Mouse (Mus musculus) myocyte (in vitro differentiated cells): Measurements from ENCODE around the gene Wdr35. TPM values are rescaled to one million over a fixed set of nuclear protein-coding genes. Genes with fewer than 3 reads are reported as not detected.

ENCODE experiments used
- H3K27me3 ChIP-seq: one replicate; pipeline ENCODE4 v1.6.1; 2011; ENCODE audit not compliant: control insufficient read depth, insufficient read depth, insufficient read length
- H3K36me3 ChIP-seq: one replicate; pipeline ENCODE4 v1.6.1; 2011; ENCODE audit not compliant: control insufficient read depth, insufficient read depth
- H3K4me2 ChIP-seq: one replicate; pipeline ENCODE4 v1.6.1; 2011; ENCODE audit warnings: low read depth, control low read depth
- H3K4me3 ChIP-seq: one replicate; pipeline ENCODE4 v1.5.1; 2011; ENCODE audit warnings: mild to moderate bottlenecking, control low read depth, moderate library complexity
- H3K79me2 ChIP-seq: one replicate; pipeline ENCODE4 v1.6.1; 2011; ENCODE audit not compliant: control insufficient read depth, insufficient read depth
- H3ac ChIP-seq: one replicate; pipeline ENCODE4 v1.6.1; 2011; ENCODE audit not compliant: control insufficient read depth, insufficient read length
- CEBPB ChIP-seq: IDR thresholded peaks from 2 replicates; pipeline ENCODE4 v1.6.1; 2011; ENCODE audit warnings: mild to moderate bottlenecking, moderate library complexity; ENCODE audit not compliant: poor library complexity, insufficient read depth, severe bottlenecking
- E2F4 ChIP-seq: IDR thresholded peaks from one replicate; pipeline ENCODE4 v1.6.1; 2011; ENCODE audit warnings: mild to moderate bottlenecking, control low read depth, moderate library complexity; ENCODE audit not compliant: insufficient read depth
- MAX ChIP-seq: IDR thresholded peaks from one replicate; pipeline ENCODE4 v1.6.1; 2011; ENCODE audit warnings: low read depth, mild to moderate bottlenecking, control low read depth
- MYOD1 ChIP-seq, 3 experiments: IDR thresholded peaks; one replicate each; pipeline ENCODE4 v1.6.1; 2011; ENCODE audit warnings: control low read depth in 2 of 3, low read depth in 2 of 3, mild to moderate bottlenecking in 2 of 3, moderate library complexity in 1 of 3; ENCODE audit not compliant: insufficient read length in 2 of 3, control insufficient read depth in 1 of 3
- MYOG ChIP-seq, 3 experiments: IDR thresholded peaks; one replicate each; pipeline ENCODE4 v1.6.1; 2011; ENCODE audit warnings: control low read depth in 2 of 3, low read depth in 2 of 3, mild to moderate bottlenecking in 2 of 3; ENCODE audit not compliant: insufficient read length in 2 of 3, control insufficient read depth in 1 of 3, insufficient read depth in 1 of 3
- POLR2A ChIP-seq: IDR thresholded peaks from one replicate; pipeline ENCODE4 v1.6.1; 2011; ENCODE audit warnings: low read depth, mild to moderate bottlenecking, control low read depth, moderate library complexity; ENCODE audit not compliant: insufficient read length
- POLR2AphosphoS2 ChIP-seq: IDR thresholded peaks from one replicate; pipeline ENCODE4 v1.6.1; 2011; ENCODE audit warnings: low read depth, control low read depth; ENCODE audit not compliant: insufficient read length
- REST ChIP-seq: IDR thresholded peaks from one replicate; pipeline ENCODE4 v1.6.1; 2011; ENCODE audit warnings: mild to moderate bottlenecking, control low read depth, moderate library complexity; ENCODE audit not compliant: insufficient read depth, insufficient read length
- SRF ChIP-seq: IDR thresholded peaks from one replicate; pipeline ENCODE4 v1.6.1; 2011; ENCODE audit warnings: low read depth; ENCODE audit not compliant: control insufficient read depth, insufficient read length
- TCF12 ChIP-seq: IDR thresholded peaks from one replicate; pipeline ENCODE4 v1.6.1; 2011; ENCODE audit warnings: mild to moderate bottlenecking, control low read depth; ENCODE audit not compliant: poor library complexity, insufficient read depth, severe bottlenecking
- TCF3 ChIP-seq: IDR thresholded peaks from one replicate; pipeline ENCODE4 v1.6.1; 2011; ENCODE audit warnings: low read depth, control low read depth; ENCODE audit not compliant: insufficient read length
- USF1 ChIP-seq: IDR thresholded peaks from one replicate; pipeline ENCODE4 v1.6.1; 2011; ENCODE audit warnings: low read depth, mild to moderate bottlenecking, control low read depth, moderate library complexity
- polyA plus RNA-seq: library from polyadenylated mRNA; unstranded; fragments of >200 nt; fragmentation: generic; extraction: Trizol; gene quantifications from one replicate; pipeline ENCODE4 v1.2.1, GENCODE M21; 2012; ENCODE audit warnings: missing spikeins

Gene Wdr35
- polyA plus RNA-seq, 1 experiment, result 9.5 TPM

- no peaks in the 10 kb centered on the region for H3K79me2 ChIP-seq
- H3K4me2 ChIP-seq, result no peak overlapping the region
- no peaks in the 10 kb centered on the region for H3K36me3 ChIP-seq
- H3K4me3 ChIP-seq, result no peak overlapping the region
- no peak overlapping the region for H3ac ChIP-seq
- H3K27me3 ChIP-seq, result no peaks in the 10 kb centered on the region
- TF ChIP-seq CEBPB (0 out of 2 replicates have a peak, but pooled peaks have one; percentile 39), TCF12 (no peak)
Observed at GRCm38 (mm10) chr12:9036409-9036808, 62.7 kb downstream of the Wdr35 start.

GRCm38 (mm10) chr12:9040177-9040576, 66.5 kb downstream of the Wdr35 start:
- no peak overlapping the region for H3K4me3 ChIP-seq
- no peak for TF ChIP-seq REST
- no peak for TF ChIP-seq E2F4
- no peak for TF ChIP-seq SRF
- no peak for TF ChIP-seq POLR2AphosphoS2
- TF ChIP-seq MAX, result no peak
- no peak for TF ChIP-seq MYOD1 (IDR thresholded peaks at IDR 0.05; ENCODE audit: control insufficient read depth in 1 of 3, insufficient read length in 2 of 3, low read depth in 2 of 3)
- TF ChIP-seq MYOG (IDR thresholded peaks at IDR 0.05; ENCODE audit: control insufficient read depth in 1 of 3, insufficient read depth in 1 of 3, insufficient read length in 2 of 3, low read depth in 2 of 3), result no peak
- no peak overlapping the region for H3K4me2 ChIP-seq

GRCm38 (mm10) chr12:9040686-9041085, 67.0 kb downstream of the Wdr35 start:
- Histone ChIP-seq H3K4me3 (no peak overlapping the region), H3K36me3 (no peaks in the 10 kb centered on the region), H3ac (no peak overlapping the region), H3K4me2 (no peak overlapping the region), H3K27me3 (no peaks in the 10 kb centered on the region), H3K79me2 (no peaks in the 10 kb centered on the region)
- TF ChIP-seq MAX (no peak), REST (no peak), MYOD1 (IDR thresholded peaks at IDR 0.05; ENCODE audit: control insufficient read depth in 1 of 3, insufficient read length in 2 of 3, low read depth in 2 of 3) (no peak), SRF (no peak), POLR2A (no peak), E2F4 (no peak)

More at GRCm38 (mm10) chr12:9040177-9040576, 66.5 kb downstream of the Wdr35 start:
- Histone ChIP-seq H3ac (no peak overlapping the region), H3K79me2 (no peaks in the 10 kb centered on the region), H3K36me3 (no peaks in the 10 kb centered on the region), H3K27me3 (no peaks in the 10 kb centered on the region)

GRCm38 (mm10) chr12:9042316-9042715, 68.6 kb downstream of the Wdr35 start:
- no peak overlapping the region for H3K4me3 ChIP-seq
- no peak overlapping the region for H3ac ChIP-seq
- TF ChIP-seq POLR2A, result no peak
- no peak for TF ChIP-seq MYOD1 (IDR thresholded peaks at IDR 0.05; ENCODE audit: control insufficient read depth in 1 of 3, insufficient read length in 2 of 3, low read depth in 2 of 3)
- TF ChIP-seq USF1, result no peak
- no peak for TF ChIP-seq MYOG (IDR thresholded peaks at IDR 0.05; ENCODE audit: control insufficient read depth in 1 of 3, insufficient read depth in 1 of 3, insufficient read length in 2 of 3, low read depth in 2 of 3)
- no peak for TF ChIP-seq REST
- TF ChIP-seq POLR2AphosphoS2, result no peak
- TF ChIP-seq TCF3, result no peak
- no peak for TF ChIP-seq SRF
- no peak for TF ChIP-seq CEBPB
- TF ChIP-seq TCF12, result no peak
- no peak for TF ChIP-seq E2F4
- TF ChIP-seq MAX, result no peak
- no peaks in the 10 kb centered on the region for H3K36me3 ChIP-seq
- no peak overlapping the region for H3K4me2 ChIP-seq
- no peaks in the 10 kb centered on the region for H3K27me3 ChIP-seq
- H3K79me2 ChIP-seq, result no peaks in the 10 kb centered on the region

- H3K79me2 ChIP-seq, result no peaks in the 10 kb centered on the region
- H3ac ChIP-seq, result no peak overlapping the region
- no peak overlapping the region for H3K4me2 ChIP-seq
- no peaks in the 10 kb centered on the region for H3K36me3 ChIP-seq
- TF ChIP-seq USF1 (no peak), SRF (no peak), E2F4 (no peak), REST (no peak), MYOD1 (IDR thresholded peaks at IDR 0.05; ENCODE audit: control insufficient read depth in 1 of 3, insufficient read length in 2 of 3, low read depth in 2 of 3) (no peak), TCF12 (no peak), MAX (no peak), CEBPB (no peak)
- H3K27me3 ChIP-seq, result no peaks in the 10 kb centered on the region
- no peak overlapping the region for H3K4me3 ChIP-seq
Observed at GRCm38 (mm10) chr12:9042759-9043158, 69.1 kb downstream of the Wdr35 start.
